Comparison of ENCODE assay signal across 29 mouse cellular contexts in the genomic region with DNA sequence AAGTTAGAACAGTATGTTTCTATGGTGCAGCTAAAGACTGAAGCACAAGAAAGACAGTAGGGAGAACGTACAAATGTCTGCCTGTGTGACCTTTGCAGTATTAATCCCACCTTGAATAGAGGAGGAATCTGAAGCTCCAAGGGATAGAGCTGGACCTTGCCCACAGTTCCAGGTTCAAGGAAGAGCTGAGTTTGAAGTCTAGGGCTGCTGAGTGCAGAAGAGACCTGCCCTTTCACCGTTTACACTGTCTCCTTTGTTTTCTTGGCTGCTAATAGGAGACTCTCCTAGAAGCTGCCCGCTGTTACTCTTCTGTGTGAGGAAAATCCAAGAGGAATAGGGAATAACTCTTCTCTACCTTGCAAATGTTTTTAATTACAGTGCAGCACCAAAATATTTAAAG. TPM values are rescaled to one million over a fixed set of nuclear protein-coding genes. Genes with fewer than 3 reads are reported as not detected.
A peak's percentile ranks its signal among the peaks of the same experiment; 100 is the strongest.
DNase-seq lines count a peak whose midpoint lies in the region; ATAC-seq and TF ChIP-seq lines count a peak whose summit lies in the region.
"Had no signal": no experiment of that assay in that cellular context is flagged by ENCODE, and none has a peak within 500 bp of the region (broad histone marks: within the 10 kb centered on the region; RNA-seq: fewer than 3 reads in every experiment).

No protein-coding gene starts in this region.

- H3K4me1 ChIP-seq in intestine, embryonic 16.5 days (ENCODE audit: control insufficient read depth, insufficient read depth, low read length) = peaks cover 2% of the 10 kb centered on the region; the same call in 1 of the 2 replicates
- H3K4me1 ChIP-seq in intestine, embryonic 15.5 days (replicated peaks) = peaks cover 7% of the 10 kb centered on the region; the same call in 1 of the 2 replicates
- H3K4me1 ChIP-seq in limb, embryonic 10.5 days = peaks cover 38% of the 10 kb centered on the region
- H3K4me1 ChIP-seq in small intestine, adult 2 months (ENCODE audit: control insufficient read depth, insufficient read depth, insufficient read length, low read length) = peaks cover 6% of the 10 kb centered on the region
- H3K4me1 ChIP-seq: heart, embryonic 15.5 days had no signal

- H3K9ac ChIP-seq in intestine, embryonic 16.5 days (ENCODE audit: low read depth, low read length) = no peak overlapping the region
- no peak overlapping the region for H3K9ac ChIP-seq in intestine, embryonic 15.5 days
- H3K9ac ChIP-seq: forebrain, embryonic 12.5 days; heart, embryonic 15.5 days; hindbrain, embryonic 14.5 days; liver, embryonic 12.5 days; neural tube, embryonic 13.5 days had no signal

- 61% methylated on average over 3 of the region's 3 CpGs for WGBS in intestine, embryonic 16.5 days
- WGBS in intestine, embryonic 15.5 days = 53% methylated on average over 3 of the region's 3 CpGs
- 36% methylated on average over 3 of the region's 3 CpGs for WGBS in limb, embryonic 10.5 days
- WGBS in small intestine, adult 2 months = 53% methylated on average over 3 of the region's 3 CpGs

- H3K36me3 ChIP-seq in intestine, embryonic 16.5 days (ENCODE audit: control insufficient read depth, insufficient read depth, low read length) = no peaks in the 10 kb centered on the region
- no peaks in the 10 kb centered on the region for H3K36me3 ChIP-seq in intestine, embryonic 15.5 days
- peaks cover 6% of the 10 kb centered on the region for H3K36me3 ChIP-seq in limb, embryonic 10.5 days
- H3K36me3 ChIP-seq in small intestine, adult 2 months (ENCODE audit: control insufficient read depth, insufficient read depth, low read length) = 0 out of 2 replicates have a peak, but pooled peaks cover 6% of the 10 kb centered on the region
- H3K36me3 ChIP-seq: forebrain, embryonic 12.5 days; heart, embryonic 15.5 days; midbrain, embryonic 10.5 days; neural tube, embryonic 13.5 days had no signal

- ATAC-seq in intestine, embryonic 16.5 days = peak; percentile 68
- no peak for ATAC-seq in intestine, embryonic 15.5 days
- ATAC-seq: intestine, postnatal 0 days; liver, embryonic 12.5 days; midbrain, embryonic 16.5 days had no signal

- no peaks in the 10 kb centered on the region for H3K9me3 ChIP-seq in intestine, embryonic 16.5 days (ENCODE audit: control insufficient read depth, low read length)
- no peaks in the 10 kb centered on the region for H3K9me3 ChIP-seq in intestine, embryonic 15.5 days
- H3K9me3 ChIP-seq in limb, embryonic 10.5 days (replicated peaks) = no peaks in the 10 kb centered on the region
- H3K9me3 ChIP-seq: forebrain, embryonic 12.5 days; heart, embryonic 15.5 days; liver, embryonic 12.5 days; midbrain, embryonic 10.5 days; neural tube, embryonic 13.5 days had no signal

- H3K27ac ChIP-seq in intestine, embryonic 16.5 days (ENCODE audit: low read length) = no peak overlapping the region
- no peak overlapping the region for H3K27ac ChIP-seq in intestine, embryonic 15.5 days
- H3K27ac ChIP-seq in limb, embryonic 10.5 days = peak overlapping the region; percentile 80
- peak overlapping the region; percentile 15; the same call in 1 of the 2 replicates for H3K27ac ChIP-seq in small intestine, adult 2 months (ENCODE audit: insufficient read depth, low read depth, low read length)
- H3K27ac ChIP-seq: gastrocnemius, adult 2 months; heart, embryonic 15.5 days; hindbrain, embryonic 14.5 days; layer of hippocampus, adult 2 months; liver, embryonic 12.5 days; midbrain, embryonic 10.5 days; neural tube, embryonic 13.5 days had no signal

- no peak for TF ChIP-seq CTCF in small intestine, adult 2 months (IDR thresholded peaks at IDR 0.05; ENCODE audit: extremely low read depth, insufficient read length, insufficient replicate concordance, low read depth, low read length)

- peak; percentile 45 to 51 for DNase-seq in kidney, postnatal 36 days
- DNase-seq in kidney, postnatal 10 days = no peak
- DNase-seq in limb, embryonic 10.5 days (ENCODE audit: low spot score) = no peak
- no peak for DNase-seq in left cerebral cortex, postnatal 14 days (ENCODE audit: low spot score in 2 of 2)
- DNase-seq in adrenal gland, postnatal 4 days (ENCODE audit: low spot score in 2 of 2) = no peak
- DNase-seq: cerebellum, adult 11-12 months; cerebellum, postnatal 14 days; gastrocnemius, adult 2 months; heart, postnatal 36 days; lung, adult 18-20 months; lung, postnatal 10 days; thymus, adult 18-20 months; thymus, postnatal 36 days had no signal

- no peak overlapping the region for H3K4me3 ChIP-seq in intestine, embryonic 16.5 days (ENCODE audit: low read length)
- no peak overlapping the region for H3K4me3 ChIP-seq in intestine, embryonic 15.5 days (replicated peaks)
- H3K4me3 ChIP-seq in limb, embryonic 10.5 days = no peak overlapping the region
- no peak overlapping the region for H3K4me3 ChIP-seq in small intestine, adult 2 months (ENCODE audit: low read depth, low read length)
- H3K4me3 ChIP-seq: forebrain, embryonic 12.5 days; gastrocnemius, adult 2 months; heart, embryonic 15.5 days; layer of hippocampus, adult 2 months; liver, embryonic 12.5 days; midbrain, embryonic 10.5 days; myocyte; neural tube, embryonic 13.5 days had no signal

- no peaks in the 10 kb centered on the region for H3K27me3 ChIP-seq in intestine, embryonic 16.5 days (replicated peaks; ENCODE audit: control insufficient read depth, insufficient read depth, low read length)
- H3K27me3 ChIP-seq in intestine, embryonic 15.5 days (replicated peaks) = no peaks in the 10 kb centered on the region
- H3K27me3 ChIP-seq in limb, embryonic 10.5 days (ENCODE audit: low read depth, poor library complexity, severe bottlenecking) = no peaks in the 10 kb centered on the region
- no peaks in the 10 kb centered on the region for H3K27me3 ChIP-seq in small intestine, adult 2 months (ENCODE audit: control insufficient read depth, insufficient read depth, low read length)
- H3K27me3 ChIP-seq: heart, embryonic 15.5 days; liver, embryonic 12.5 days had no signal

- H3K4me2 ChIP-seq in intestine, embryonic 16.5 days (ENCODE audit: low read depth, low read length) = no peak overlapping the region
- H3K4me2 ChIP-seq in intestine, embryonic 15.5 days (replicated peaks) = no peak overlapping the region
- H3K4me2 ChIP-seq: forebrain, embryonic 12.5 days; heart, embryonic 15.5 days; hindbrain, embryonic 14.5 days; liver, embryonic 12.5 days; neural tube, embryonic 13.5 days had no signal

- intact Hi-C loops in left cerebral cortex, postnatal 14 days (cut with DNase I) = no loop called here

- no peak for TF ChIP-seq POLR2A in small intestine, adult 2 months (IDR thresholded peaks at IDR 0.05; ENCODE audit: low read depth, low read length)

RNA-seq across cellular contexts. Expression of a gene that starts 45.8 kb away (rescaled TPM):
- not detected in 2 replicates for polyA plus RNA-seq in intestine, embryonic 16.5 days (2015; fragmentation: Nextera tagmentation; extraction: Ambion mirVana)
- not detected in 2 replicates for polyA plus RNA-seq in intestine, embryonic 15.5 days (2015; fragmentation: Nextera tagmentation; extraction: Ambion mirVana)
- polyA plus RNA-seq in limb, embryonic 10.5 days (2016; fragmentation: Nextera tagmentation; extraction: Ambion mirVana) = 0.33 TPM in 1 of 2 replicates, not detected in the other
- polyA plus RNA-seq in small intestine, adult 2 months (2012; rRNA removed) = not detected in 2 replicates
- total RNA-seq in left cerebral cortex, postnatal 14 days (2021) = under 1 TPM; 0.17 to 0.24 TPM
- total RNA-seq in adrenal gland, postnatal 4 days (2021) = not detected
- total RNA-seq: ES-E14; gastrocnemius, adult 2 months; heart, postnatal 36 days had no signal
- polyA plus RNA-seq: gonadal fat pad, adult 2 months; heart, embryonic 15.5 days; intestine, postnatal 0 days; liver, embryonic 12.5 days; myocyte; stomach, embryonic 16.5 days had no signal

Comparison
In these comparisons a context has a peak if more than half of its experiments do, and no peak if none do; other contexts are left out.
1. DNase-seq: peak in kidney, postnatal 36 days (2 of 2); none in kidney, postnatal 10 days (single experiment), limb, embryonic 10.5 days (single experiment), left cerebral cortex, postnatal 14 days (0 of 2) and adrenal gland, postnatal 4 days (0 of 2).
2. H3K27ac ChIP-seq: peak in limb, embryonic 10.5 days (single experiment) and small intestine, adult 2 months (single experiment); none in intestine, embryonic 16.5 days (single experiment) and intestine, embryonic 15.5 days (single experiment).